Mouse (Mus musculus) CH12.LX (cell line): Measurements from ENCODE around the gene Col17a1. TPM values are rescaled to one million over a fixed set of nuclear protein-coding genes. Genes with fewer than 3 reads are reported as not detected.

Source experiments
- DNase-seq: peaks from one replicate; pipeline ENCODE4 v3.0.0-alpha.2; 2013; ENCODE audit errors: extremely low read depth
- H3K27ac ChIP-seq: 2 replicates; pipeline ENCODE4 v1.5.1; 2012; ENCODE audit warnings: low read depth, mild to moderate bottlenecking, control low read depth, moderate library complexity; ENCODE audit not compliant: insufficient read depth
- H3K27me3 ChIP-seq: replicated peaks from 2 replicates; pipeline ENCODE3; 2012; ENCODE audit warnings: inconsistent platforms
- H3K36me3 ChIP-seq, 2 experiments: replicated peaks in 1 of 2; 2 replicates each; pipeline versions ENCODE3 to v1.6.1; 2012; ENCODE audit warnings: inconsistent platforms in 1 of 2, low read length in 1 of 2, mild to moderate bottlenecking in 1 of 2, mixed read lengths in 1 of 2, moderate library complexity in 1 of 2; ENCODE audit not compliant: control insufficient read depth in 1 of 2, insufficient read depth in 1 of 2
- H3K4me1 ChIP-seq, 2 experiments: 2 replicates each; pipeline ENCODE4 v1.6.1; 2012; ENCODE audit warnings: inconsistent platforms in 1 of 2, moderate library complexity in 1 of 2; ENCODE audit not compliant: insufficient read depth in 2 of 2, control insufficient read depth in 1 of 2
- H3K4me2 ChIP-seq: 2 replicates; pipeline ENCODE4 v1.6.1; 2012; ENCODE audit warnings: low read depth, mild to moderate bottlenecking, control low read depth; ENCODE audit not compliant: poor library complexity, insufficient read depth, severe bottlenecking
- H3K4me3 ChIP-seq, 3 experiments: fragments of 150-350 bp in 1 of 3; sonication (generic) in 1 of 3; replicated peaks in 1 of 3; 2 replicates each; pipeline versions ENCODE3 to v1.5.1; 2011 to 2012; ENCODE audit warnings: low read depth in 2 of 3, low read length in 2 of 3, mild to moderate bottlenecking in 2 of 3, moderate library complexity in 2 of 3, control low read depth in 1 of 3, improper control_type of control experiment in 1 of 3, inconsistent platforms in 1 of 3, mixed read lengths in 1 of 3; ENCODE audit not compliant: poor library complexity in 1 of 3
- H3K79me2 ChIP-seq: replicated peaks from 2 replicates; pipeline ENCODE4 v1.6.1; 2012; ENCODE audit warnings: mild to moderate bottlenecking, moderate library complexity; ENCODE audit not compliant: control insufficient read depth, poor library complexity, insufficient read depth, severe bottlenecking; ENCODE audit errors: extremely low read depth
- H3K9ac ChIP-seq: 2 replicates; pipeline ENCODE4 v1.6.1; 2012; ENCODE audit warnings: low read depth, mild to moderate bottlenecking, control low read depth, moderate library complexity; ENCODE audit not compliant: insufficient read depth
- H3K9me3 ChIP-seq: replicated peaks from 2 replicates; pipeline ENCODE3; 2012; ENCODE audit warnings: low read length, inconsistent platforms, mixed read lengths
- CHD1 ChIP-seq: IDR thresholded peaks from 2 replicates; pipeline ENCODE4 v1.6.1; 2012; ENCODE audit warnings: low read depth, low read length, improper control_type of control experiment, inconsistent platforms
- CHD2 ChIP-seq: IDR thresholded peaks from 2 replicates; pipeline ENCODE4 v1.6.1; 2011; ENCODE audit warnings: low read length, improper control_type of control experiment
- CTCF ChIP-seq, 2 experiments: IDR thresholded peaks in 1 of 2; conservative IDR thresholded peaks in 1 of 2; 2 replicates each; pipeline ENCODE4 v1.5.1; 2011 to 2012; ENCODE audit warnings: low read depth in 2 of 2, low read length in 2 of 2, improper control_type of control experiment in 1 of 2, inconsistent platforms in 1 of 2, mild to moderate bottlenecking in 1 of 2, moderate library complexity in 1 of 2
- ELF1 ChIP-seq: IDR thresholded peaks from 2 replicates; pipeline ENCODE4 v1.6.1; 2014; ENCODE audit warnings: low read depth, mild to moderate bottlenecking, inconsistent platforms, low read length, improper control_type of control experiment
- EP300 ChIP-seq: IDR thresholded peaks from 2 replicates; pipeline ENCODE4 v1.6.1; 2011; ENCODE audit warnings: low read length, improper control_type of control experiment
- ETS1 ChIP-seq: conservative IDR thresholded peaks from 2 replicates; pipeline ENCODE4 v1.6.1; 2012; ENCODE audit warnings: low read depth, mild to moderate bottlenecking, inconsistent platforms, low read length, improper control_type of control experiment, moderate library complexity
- GABPA ChIP-seq: IDR thresholded peaks from 2 replicates; pipeline ENCODE4 v1.6.1; 2012; ENCODE audit warnings: low read depth, low read length, improper control_type of control experiment, inconsistent platforms; ENCODE audit not compliant: insufficient replicate concordance
- HCFC1 ChIP-seq: IDR thresholded peaks from 2 replicates; pipeline ENCODE4 v1.6.1; 2012; ENCODE audit warnings: low read depth, mild to moderate bottlenecking, inconsistent platforms, low read length, improper control_type of control experiment
- KAT2A ChIP-seq: IDR thresholded peaks from 2 replicates; pipeline ENCODE4 v1.6.1; 2012; ENCODE audit warnings: low read length, improper control_type of control experiment, inconsistent platforms; ENCODE audit not compliant: insufficient replicate concordance
- MAFK ChIP-seq: IDR thresholded peaks from 2 replicates; pipeline ENCODE4 v1.6.1; 2011; ENCODE audit warnings: low read length, improper control_type of control experiment; ENCODE audit not compliant: insufficient replicate concordance
- MAX ChIP-seq: IDR thresholded peaks from 2 replicates; pipeline ENCODE4 v1.6.1; 2011; ENCODE audit warnings: low read length, improper control_type of control experiment
- MAZ ChIP-seq: IDR thresholded peaks from 2 replicates; pipeline ENCODE4 v1.6.1; 2012; ENCODE audit warnings: low read depth, mild to moderate bottlenecking, inconsistent platforms, low read length, improper control_type of control experiment, moderate library complexity
- MXI1 ChIP-seq: IDR thresholded peaks from 2 replicates; pipeline ENCODE4 v1.6.1; 2011; ENCODE audit warnings: mild to moderate bottlenecking, low read depth, low read length, improper control_type of control experiment
- MYC ChIP-seq: IDR thresholded peaks from 2 replicates; pipeline ENCODE4 v1.6.1; 2011; ENCODE audit warnings: low read depth, mild to moderate bottlenecking, improper control_type of control experiment, low read length
- NELFE ChIP-seq: IDR thresholded peaks from 2 replicates; pipeline ENCODE4 v1.6.1; 2011; ENCODE audit warnings: low read depth, low read length, improper control_type of control experiment
- POLR2AphosphoS2 ChIP-seq: IDR thresholded peaks from 2 replicates; pipeline ENCODE4 v1.6.1; 2011; ENCODE audit warnings: low read depth, low read length, improper control_type of control experiment
- SMC3 ChIP-seq: IDR thresholded peaks from 2 replicates; pipeline ENCODE4 v1.6.1; 2011; ENCODE audit warnings: low read depth, low read length, improper control_type of control experiment
- UBTF ChIP-seq: IDR thresholded peaks from 2 replicates; pipeline ENCODE4 v1.6.1; 2012; ENCODE audit warnings: low read depth, mild to moderate bottlenecking, inconsistent platforms, low read length, improper control_type of control experiment, moderate library complexity
- USF1 ChIP-seq: IDR thresholded peaks from 2 replicates; pipeline ENCODE4 v1.6.1; 2014; ENCODE audit warnings: low read depth, mild to moderate bottlenecking, inconsistent platforms, low read length, improper control_type of control experiment
- ZC3H11A ChIP-seq: IDR thresholded peaks from 2 replicates; pipeline ENCODE4 v1.6.1; 2012; ENCODE audit warnings: low read depth, mild to moderate bottlenecking, inconsistent platforms, low read length, improper control_type of control experiment
- dilution Hi-C: fragments of 300-500 bp; cut with MboI; formaldehyde crosslinking; loops from 2 replicates; pipeline ENCODE4 v1.14.3; 2020; ENCODE audit warnings: low sequenced_read_pairs; ENCODE audit not compliant: extremely low pct_unique_long_range_greater_than_20kb, extremely low pct_ligation_motif_present
- in situ Hi-C: fragments of 300-500 bp; cut with MboI; formaldehyde crosslinking; loops from 3 replicates; pipeline ENCODE4 v1.14.3; 2019; ENCODE audit warnings: low sequenced_read_pairs, low pct_ligation_motif_present, low pct_unique_long_range_greater_than_20kb, mixed read lengths
- polyA plus RNA-seq: library from polyadenylated mRNA; unstranded; fragments of >175 nt; gene quantifications from 2 replicates; pipeline ENCODE4 v1.2.1, GENCODE M21; 2012; ENCODE audit warnings: low read depth; ENCODE audit not compliant: insufficient read length
- total RNA-seq, 2 experiments: library from RNA; depleted of rRNA; stranded (reverse); fragments of 300-350 nt in 1 of 2; fragments of >200 nt in 1 of 2; gene quantifications; 2 replicates each; pipeline ENCODE4 v1.2.3; 2012 to 2014

Col17a1 gene
- total and polyA plus RNA-seq, 3 experiments, result 0.34 to 0.59 (median 0.42) TPM

GRCm38 (mm10) chr19:47719147-47719546 is 27.3 kb upstream of the Col17a1 start:
- Histone ChIP-seq H3K4me2 (no peak overlapping the region), H3K36me3 (no peaks in the 10 kb centered on the region), H3K4me3 (no peak overlapping the region), H3K79me2 (no peaks in the 10 kb centered on the region), H3K27ac (no peak overlapping the region), H3K4me1 (no peaks in the 10 kb centered on the region), H3K9me3 (peaks cover 2% of the 10 kb centered on the region), H3K9ac (no peak overlapping the region), H3K27me3 (peaks cover 1% of the 10 kb centered on the region)
- dilution Hi-C loops, result no loop called here
- TF ChIP-seq MAZ (no peak), MAFK (no peak), CHD2 (no peak), NELFE (no peak), ELF1 (no peak), ETS1 (no peak), CHD1 (no peak), CTCF (conservative IDR thresholded peaks at IDR 0.05 in 1 of 2, IDR thresholded peaks at IDR 0.05 in 1 of 2; ENCODE audit: low read depth in 2 of 2, low read length in 2 of 2) (no peak), POLR2AphosphoS2 (no peak), USF1 (no peak), MYC (no peak), GABPA (no peak), HCFC1 (no peak), UBTF (no peak), MAX (no peak), EP300 (no peak), ZC3H11A (no peak), SMC3 (no peak), KAT2A (no peak), MXI1 (no peak)
- DNase-seq, result no peak
- in situ Hi-C loops, result no loop called here

- dilution Hi-C loops, result no loop called here
- peaks cover 2% of the 10 kb centered on the region for H3K9me3 ChIP-seq
- H3K4me3 ChIP-seq, result no peak overlapping the region
- peak; percentile 11 to 19; a peak in 1 of 4 replicates for TF ChIP-seq CTCF (conservative IDR thresholded peaks at IDR 0.05 in 1 of 2, IDR thresholded peaks at IDR 0.05 in 1 of 2; ENCODE audit: low read depth in 2 of 2, low read length in 2 of 2)
- no peak for TF ChIP-seq ELF1
- TF ChIP-seq, all 38 proteins: peak for 1
- H3K36me3 ChIP-seq, result no peaks in the 10 kb centered on the region
- H3K9ac ChIP-seq, result no peak overlapping the region
- peaks cover 1% of the 10 kb centered on the region for H3K27me3 ChIP-seq
- DNase-seq, result no peak
- H3K4me2 ChIP-seq, result no peak overlapping the region
- H3K4me1 ChIP-seq, result no peaks in the 10 kb centered on the region
- no peak overlapping the region for H3K27ac ChIP-seq
- H3K79me2 ChIP-seq, result no peaks in the 10 kb centered on the region
- in situ Hi-C loops, result no loop called here
These were observed 24.2 kb upstream of the Col17a1 start for GRCm38 (mm10) chr19:47716144-47716543.
